Mouse (Mus musculus): ENCODE results near the gene Fgr.

DNA sequence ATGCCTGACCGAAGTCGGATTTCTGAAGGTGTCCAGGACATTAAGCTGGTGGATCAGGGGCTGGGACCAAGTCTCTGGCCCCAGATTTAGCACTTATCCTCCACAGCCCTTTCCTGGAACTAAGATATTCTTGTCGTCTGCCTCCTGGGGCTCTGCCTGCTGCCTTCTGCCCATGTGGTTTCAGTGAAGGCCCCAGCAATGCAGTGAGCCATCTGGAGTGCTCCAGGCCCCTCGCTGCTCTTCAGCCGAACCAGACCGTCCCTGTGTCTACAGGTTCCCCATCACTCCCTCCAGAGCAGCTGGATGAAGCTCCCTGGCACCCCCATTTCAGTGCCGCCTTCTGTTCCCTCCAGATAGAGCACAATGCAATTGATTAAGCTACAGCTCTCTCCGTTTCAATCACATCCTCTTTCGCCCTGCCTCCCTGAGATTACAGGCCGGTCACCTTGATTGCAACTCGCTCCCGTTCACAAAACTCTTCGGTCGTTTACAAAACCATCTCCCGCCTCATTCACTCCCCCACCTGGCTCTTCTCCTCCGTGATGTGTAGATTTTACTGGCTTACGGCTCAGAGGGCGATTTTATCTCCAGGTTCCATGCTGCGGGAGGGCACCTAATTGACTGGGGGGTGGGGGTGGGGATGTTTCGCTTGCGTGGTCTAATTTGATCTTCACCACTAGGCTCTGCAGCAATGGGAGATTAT lies 29.6 kb downstream of the Fgr start:
- TF ChIP-seq CTCF (IDR thresholded peaks at IDR 0.05; ENCODE audit: borderline replicate concordance, insufficient read depth, low read depth, low read length) (no peak), POLR2A (IDR thresholded peaks at IDR 0.05; ENCODE audit: borderline replicate concordance, insufficient read depth, low read length) (no peak)
